Mouse (Mus musculus) lung, adult 2 months (tissue): ENCODE measurements around the gene B3glct.

ENCODE experiments used
- CTCF ChIP-seq: fragments of 200-500 bp; IDR thresholded peaks from 2 replicates; pipeline ENCODE4 v1.5.1; 2011; ENCODE audit warnings: mild to moderate bottlenecking, low read length, control low read depth; ENCODE audit not compliant: insufficient read depth
- POLR2A ChIP-seq: fragments of 200-500 bp; IDR thresholded peaks from 2 replicates; pipeline ENCODE4 v1.6.1; 2011; ENCODE audit warnings: low read depth, mild to moderate bottlenecking, control low read depth, low read length, borderline replicate concordance; ENCODE audit errors: extremely low read depth

GRCm38 (mm10) chr5:149810071-149810470, 132.0 kb downstream of the B3glct start:
- TF ChIP-seq CTCF (no peak), POLR2A (no peak)
